ENCODE assay signal across 8 mouse cellular contexts in genomic region chr2:101679164-101679784, GRCm38 (mm10). TPM values are rescaled to one million over a fixed set of nuclear protein-coding genes. Genes with fewer than 3 reads are reported as not detected.
DNase-seq lines count a peak whose midpoint lies in the region; ATAC-seq and TF ChIP-seq lines count a peak whose summit lies in the region.

No protein-coding gene starts in this region.

- peaks cover 10% of the 10 kb centered on the region; the same call in 1 of the 2 replicates for H3K79me2 ChIP-seq in liver, adult 2 months (ENCODE audit: control insufficient read depth, insufficient read depth, low read length)

- WGBS in kidney, embryonic 14.5 days: 5% methylated on average over 15 of the region's 15 CpGs
- 1% methylated on average over 15 of the region's 15 CpGs for WGBS in forebrain, postnatal 0 days
- 4% methylated on average over 15 of the region's 15 CpGs for WGBS in liver, adult 2 months

- no peaks in the 10 kb centered on the region for H3K9me3 ChIP-seq in kidney, embryonic 14.5 days (ENCODE audit: control insufficient read depth, low read length)
- no peaks in the 10 kb centered on the region for H3K9me3 ChIP-seq in forebrain, postnatal 0 days (ENCODE audit: low read length)

- TF ChIP-seq CTCF in forebrain, postnatal 0 days (IDR thresholded peaks at IDR 0.05; ENCODE audit: low read depth): no peak
- TF ChIP-seq CTCF in liver, adult 2 months (IDR thresholded peaks at IDR 0.05; ENCODE audit: low read depth, low read length): no peak

- no peak for ATAC-seq in kidney, embryonic 14.5 days (ENCODE audit: low FRiP score, low TSS enrichment)
- ATAC-seq in forebrain, postnatal 0 days: no peak

- no peak overlapping the region for H3K27ac ChIP-seq in kidney, embryonic 14.5 days (ENCODE audit: low read depth, low read length)
- H3K27ac ChIP-seq in forebrain, postnatal 0 days (ENCODE audit: low read depth, low read length): no peak overlapping the region
- H3K27ac ChIP-seq in liver, adult 2 months (replicated peaks; ENCODE audit: insufficient read depth, low read depth, low read length): no peak overlapping the region

- 0 out of 2 replicates have a peak, but pooled peaks cover 5% of the 10 kb centered on the region for H3K4me1 ChIP-seq in kidney, embryonic 14.5 days (ENCODE audit: control insufficient read depth, insufficient read depth, low read length)
- H3K4me1 ChIP-seq in forebrain, postnatal 0 days (ENCODE audit: insufficient read depth): 0 out of 2 replicates have a peak, but pooled peaks cover 5% of the 10 kb centered on the region
- peaks cover 8% of the 10 kb centered on the region; the same call in 1 of the 2 replicates for H3K4me1 ChIP-seq in liver, adult 2 months (ENCODE audit: control insufficient read depth, insufficient read depth, low read length)

- H3K27me3 ChIP-seq in kidney, embryonic 14.5 days (ENCODE audit: control insufficient read depth, insufficient read depth, low read length): no peaks in the 10 kb centered on the region
- no peaks in the 10 kb centered on the region for H3K27me3 ChIP-seq in forebrain, postnatal 0 days (ENCODE audit: insufficient read depth, low read length)
- H3K27me3 ChIP-seq in liver, adult 2 months (ENCODE audit: control insufficient read depth, insufficient read depth, low read length): no peaks in the 10 kb centered on the region

- H3K36me3 ChIP-seq in kidney, embryonic 14.5 days (ENCODE audit: control insufficient read depth, insufficient read depth, low read length): peaks cover 3% of the 10 kb centered on the region; the same call in 1 of the 2 replicates
- no peaks in the 10 kb centered on the region for H3K36me3 ChIP-seq in forebrain, postnatal 0 days (ENCODE audit: insufficient read depth)
- H3K36me3 ChIP-seq in liver, adult 2 months (ENCODE audit: control insufficient read depth, insufficient read depth, low read length): no peaks in the 10 kb centered on the region

- peak overlapping the region; percentile 100 for H3K4me3 ChIP-seq in kidney, embryonic 14.5 days (ENCODE audit: low read length)
- peak overlapping the region; percentile 91 for H3K4me3 ChIP-seq in forebrain, postnatal 0 days (ENCODE audit: low read depth, low read length)
- peak overlapping the region; percentile 98; the same call in 1 of the 2 replicates for H3K4me3 ChIP-seq in liver, adult 2 months (ENCODE audit: insufficient read depth, low read depth, low read length)

- intact Hi-C loops in left cerebral cortex, postnatal 10 days (cut with DNase I): no loop called here

- peak overlapping the region; percentile 78 for H3K4me2 ChIP-seq in kidney, embryonic 14.5 days (replicated peaks; ENCODE audit: low read depth, low read length)
- H3K4me2 ChIP-seq in forebrain, postnatal 0 days (ENCODE audit: low read depth): peak overlapping the region; percentile 90

- no peak for TF ChIP-seq POLR2A in liver, adult 2 months (IDR thresholded peaks at IDR 0.05; ENCODE audit: extremely low read depth, insufficient read depth, low read length)

- DNase-seq in kidney, adult 11 months: no peak
- DNase-seq in adipocyte (ENCODE audit: low spot score): peak; percentile 31
- DNase-seq in forebrain, postnatal 0 days: no peak
- DNase-seq in liver, adult 2 months (ENCODE audit: extremely low read depth, low read depth, low spot score): peak; percentile 30
- peak; percentile 24 for DNase-seq in neural tube, embryonic 10.5 days (ENCODE audit: extremely low spot score, low spot score)
- DNase-seq in ovary, postnatal 14 days (ENCODE audit: low spot score): no peak
- no peak for DNase-seq in left cerebral cortex, postnatal 10 days (ENCODE audit: extremely low spot score in 1 of 2, low spot score in 2 of 2)

- peak overlapping the region; percentile 93 for H3K9ac ChIP-seq in kidney, embryonic 14.5 days (ENCODE audit: low read depth, low read length)
- peak overlapping the region; percentile 86 for H3K9ac ChIP-seq in forebrain, postnatal 0 days
- H3K9ac ChIP-seq in liver, adult 2 months (ENCODE audit: low read depth, low read length): 0 out of 2 replicates have a peak overlapping the region, but pooled peaks have one; percentile 37

RNA-seq across cellular contexts. Expression of gene Traf6, which starts 1.0 kb away (rescaled TPM):
- polyA plus RNA-seq in kidney, embryonic 14.5 days (2014; fragmentation: Nextera tagmentation; extraction: Ambion mirVana): 7.5 and 18.4 TPM in 2 replicates
- 19.5 and 26.0 TPM in 2 replicates for total RNA-seq in forebrain, postnatal 0 days (2014; rRNA removed)
- 7.4 and 9.8 TPM in 2 replicates for polyA plus RNA-seq in forebrain, postnatal 0 days (2015; fragmentation: Nextera tagmentation; extraction: Ambion mirVana)
- 7.7 and 9.5 TPM in 2 replicates for total RNA-seq in liver, adult 2 months (2014; rRNA removed)
- polyA plus RNA-seq in liver, adult 2 months (2012; rRNA removed): 5.4 and 6.0 TPM in 2 replicates
- 10 to 100 TPM in 1 of 2 experiments, 1 to 10 TPM in 1; 8.9 to 10.3 TPM for total RNA-seq in left cerebral cortex, postnatal 10 days (2021)

RNA-seq across cellular contexts. Expression of gene B230118H07Rik, which starts 29.9 kb away (rescaled TPM):
- 60.6 and 83.0 TPM in 2 replicates for polyA plus RNA-seq in kidney, embryonic 14.5 days (2014; fragmentation: Nextera tagmentation; extraction: Ambion mirVana)
- total RNA-seq in forebrain, postnatal 0 days (2014; rRNA removed): 20.0 and 29.5 TPM in 2 replicates
- polyA plus RNA-seq in forebrain, postnatal 0 days (2015; fragmentation: Nextera tagmentation; extraction: Ambion mirVana): 52.0 and 61.3 TPM in 2 replicates
- total RNA-seq in liver, adult 2 months (2014; rRNA removed): 17.1 and 26.6 TPM in 2 replicates
- 1.6 and 2.5 TPM in 2 replicates for polyA plus RNA-seq in liver, adult 2 months (2012; rRNA removed)
- total RNA-seq in left cerebral cortex, postnatal 10 days (2021): 10 to 100 TPM; 24.7 to 27.9 TPM

RNA-seq across cellular contexts. Expression of gene Rag1, which starts 30.0 kb away (rescaled TPM):
- 0.03 TPM in 1 of 2 replicates, not detected in the other for polyA plus RNA-seq in kidney, embryonic 14.5 days (2014; fragmentation: Nextera tagmentation; extraction: Ambion mirVana)
- total RNA-seq in forebrain, postnatal 0 days (2014; rRNA removed): 0.23 and 0.43 TPM in 2 replicates
- polyA plus RNA-seq in forebrain, postnatal 0 days (2015; fragmentation: Nextera tagmentation; extraction: Ambion mirVana): 0.04 and 0.10 TPM in 2 replicates
- total RNA-seq in liver, adult 2 months (2014; rRNA removed): not detected in 2 replicates
- polyA plus RNA-seq in liver, adult 2 months (2012; rRNA removed): not detected in 2 replicates
- total RNA-seq in left cerebral cortex, postnatal 10 days (2021): under 1 TPM; 0.34 to 0.51 TPM

RNA-seq across cellular contexts. Expression of gene Rag2, which starts 54.8 kb away (rescaled TPM):
- 0.11 TPM in 1 of 2 replicates, not detected in the other for polyA plus RNA-seq in kidney, embryonic 14.5 days (2014; fragmentation: Nextera tagmentation; extraction: Ambion mirVana)
- total RNA-seq in forebrain, postnatal 0 days (2014; rRNA removed): not detected in 2 replicates
- not detected in 2 replicates for polyA plus RNA-seq in forebrain, postnatal 0 days (2015; fragmentation: Nextera tagmentation; extraction: Ambion mirVana)
- not detected in 2 replicates for total RNA-seq in liver, adult 2 months (2014; rRNA removed)
- not detected in 2 replicates for polyA plus RNA-seq in liver, adult 2 months (2012; rRNA removed)
- not detected for total RNA-seq in left cerebral cortex, postnatal 10 days (2021)

Comparison
In these comparisons a context has a peak if more than half of its experiments do, and no peak if none do; other contexts are left out.
1. H3K9ac ChIP-seq: peak in every context shown above with its lines; median percentile 93 in kidney, embryonic 14.5 days; 86 in forebrain, postnatal 0 days; 37 in liver, adult 2 months.
2. DNase-seq: peak in adipocyte (single experiment), liver, adult 2 months (single experiment) and neural tube, embryonic 10.5 days (single experiment); none in kidney, adult 11 months (single experiment), forebrain, postnatal 0 days (single experiment), ovary, postnatal 14 days (single experiment) and left cerebral cortex, postnatal 10 days (0 of 2).
3. Peak in every context shown above with its lines, with median percentiles within 50 percentile points of each other: H3K4me3 ChIP-seq.